Mouse (Mus musculus) spleen, postnatal 0 days (tissue): Measurements from ENCODE around the gene Prpf39. TPM values are rescaled to one million over a fixed set of nuclear protein-coding genes. Genes with fewer than 3 reads are reported as not detected.

ENCODE experiments used
- polyA plus RNA-seq: library from polyadenylated mRNA; unstranded; fragments of >200 nt; fragmentation: Nextera tagmentation; extraction: Ambion mirVana; gene quantifications from 2 replicates; pipeline ENCODE4 v1.2.1, GENCODE M21; 2015

Gene Prpf39
- polyA plus RNA-seq: 24.5 and 27.4 TPM in 2 replicates

GRCm38 (mm10) chr12:65036190-65036870 is at the start of gene Prpf39:
TSS of gene Prpf39 (plus strand) at chr12:65036333.

GRCm38 (mm10) chr12:65073611-65074178 is 37.6 kb downstream of the Prpf39 start, which contains the start of gene Fkbp3:
TSS of gene Fkbp3 (minus strand) at chr12:65074007.

DNA sequence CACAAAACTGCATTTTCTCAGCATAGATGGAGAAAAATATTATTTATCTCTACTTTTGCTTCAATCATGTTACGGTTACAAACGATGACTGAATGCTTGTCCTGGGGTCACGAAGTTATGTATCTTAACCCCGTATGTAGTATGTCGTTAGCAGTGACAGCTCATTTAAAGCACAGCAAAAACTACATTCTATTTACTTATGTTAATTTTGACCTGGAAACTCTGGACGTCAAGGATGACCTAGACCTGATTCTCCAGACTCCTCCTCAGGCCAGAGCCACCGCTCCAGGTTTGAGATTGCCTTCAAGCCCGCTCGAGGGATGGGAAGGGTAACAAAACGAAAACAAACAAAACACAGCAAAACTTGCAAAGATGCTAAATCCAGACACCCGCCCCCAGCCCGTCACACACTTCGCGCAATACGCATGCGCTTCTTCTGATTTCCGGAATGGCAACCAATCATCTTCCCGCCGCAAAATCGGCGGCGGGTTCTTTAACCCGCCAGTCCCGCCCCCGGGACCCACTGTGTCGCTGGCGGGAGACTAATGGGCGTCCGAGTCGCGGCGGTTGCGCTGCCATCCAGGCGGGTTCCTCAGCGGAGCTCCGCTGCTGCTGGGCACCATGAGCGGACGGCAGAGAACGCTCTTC is 39.1 kb downstream of the Prpf39 start, which contains the start of gene Fancm:
Fancm (plus strand) TSS at position 519 of the 648 bp plus-strand sequence.

Other genes with a start within 250 kb of the Prpf39 start
- gene Gm527, start 118.4 kb upstream of the Prpf39 start, polyA plus RNA-seq: 1.3 and 1.6 TPM in 2 replicates
- 5.9 and 7.7 TPM in 2 replicates for gene Klhl28, start 70.8 kb upstream of the Prpf39 start, polyA plus RNA-seq
- 10.1 and 11.6 TPM in 2 replicates for gene Togaram1, start 70.5 kb upstream of the Prpf39 start, polyA plus RNA-seq
- 181 and 186 TPM in 2 replicates for gene Fkbp3, start 37.7 kb downstream of the Prpf39 start, polyA plus RNA-seq
- gene Fancm, start 39.3 kb downstream of the Prpf39 start, polyA plus RNA-seq: 7.2 and 8.2 TPM in 2 replicates
- 51.5 and 57.9 TPM in 2 replicates for gene Mis18bp1, start 136.3 kb downstream of the Prpf39 start, polyA plus RNA-seq
- gene Wdr20rt, start 189.2 kb downstream of the Prpf39 start, polyA plus RNA-seq: not detected in 2 replicates